Mouse (Mus musculus): Measurements from ENCODE around the gene Gm17416.

The Gm17416 gene

DNA sequence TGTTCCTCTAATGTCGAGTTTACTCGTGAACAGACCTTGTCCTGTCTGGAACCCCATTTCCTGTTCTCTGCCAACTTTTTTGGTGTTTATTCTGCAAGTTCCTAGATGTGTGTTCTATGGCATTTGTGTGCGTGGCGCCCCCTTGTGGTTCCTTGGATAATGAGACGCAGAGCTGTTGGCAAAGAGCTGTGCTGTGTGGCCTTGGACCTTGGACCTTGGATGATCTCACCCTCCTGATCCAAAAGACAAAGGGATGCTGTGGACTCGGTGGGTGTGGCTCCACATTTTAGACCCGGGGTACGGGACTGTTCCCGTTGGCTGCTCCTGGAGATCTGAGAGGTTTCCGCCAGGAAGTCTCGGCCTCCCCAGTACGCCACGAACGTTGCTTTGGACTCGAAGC is 34.9 kb downstream of the Gm17416 start, which contains the start of gene Defb36:
TSS of gene Defb36 (plus strand) at position 271 of the 400 bp plus-strand sequence.
- peak in 1 of 2 experiments; percentile 51 for DNase-seq (ENCODE audit: low spot score in 2 of 2)

DNA sequence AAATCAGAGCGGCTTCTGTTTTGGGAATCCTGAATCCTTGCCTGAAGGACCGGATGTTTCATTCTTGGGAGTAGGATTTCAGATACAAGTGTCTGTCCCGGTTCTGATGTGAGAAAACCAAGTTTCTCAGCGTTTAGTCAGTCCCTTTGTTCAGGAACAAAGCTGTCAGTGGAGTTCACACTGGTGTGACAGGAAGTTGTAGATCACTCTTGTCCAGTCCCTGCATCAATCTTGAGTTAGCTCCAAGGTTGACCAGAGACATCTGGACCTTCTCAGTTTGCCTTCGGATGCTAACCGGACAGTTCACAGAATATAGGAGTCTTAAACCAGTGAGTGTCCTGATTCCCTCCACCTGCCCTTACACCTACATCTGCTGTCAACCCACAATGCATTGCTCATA is 38.6 kb downstream of the Gm17416 start:
- DNase-seq (ENCODE audit: low spot score in 2 of 2), result no peak

DNA sequence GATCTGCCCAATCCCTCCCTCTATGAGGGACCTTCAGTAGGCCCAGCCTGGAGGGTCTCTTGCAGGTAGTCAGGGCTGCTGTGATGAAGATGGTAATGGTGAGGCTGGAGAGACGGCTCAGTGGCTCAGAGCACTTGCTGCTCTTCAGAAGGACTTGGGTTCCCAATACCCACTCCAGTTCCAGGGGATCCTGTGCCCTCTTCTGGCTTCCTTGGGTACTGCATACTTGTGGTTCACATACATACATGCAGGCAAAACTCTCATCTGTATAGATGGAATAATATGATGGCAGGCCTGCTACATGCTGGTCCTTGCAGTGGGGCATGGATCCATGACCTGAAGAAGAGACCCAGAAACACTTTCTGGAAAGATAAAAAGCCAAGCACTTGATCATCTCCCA is 39.6 kb downstream of the Gm17416 start:
- no peak for DNase-seq (ENCODE audit: low spot score in 2 of 2)

GRCm38 (mm10) chr2:152612193-152612592 is 43.1 kb downstream of the Gm17416 start:
- no peak for DNase-seq (ENCODE audit: low spot score in 2 of 2)

DNA sequence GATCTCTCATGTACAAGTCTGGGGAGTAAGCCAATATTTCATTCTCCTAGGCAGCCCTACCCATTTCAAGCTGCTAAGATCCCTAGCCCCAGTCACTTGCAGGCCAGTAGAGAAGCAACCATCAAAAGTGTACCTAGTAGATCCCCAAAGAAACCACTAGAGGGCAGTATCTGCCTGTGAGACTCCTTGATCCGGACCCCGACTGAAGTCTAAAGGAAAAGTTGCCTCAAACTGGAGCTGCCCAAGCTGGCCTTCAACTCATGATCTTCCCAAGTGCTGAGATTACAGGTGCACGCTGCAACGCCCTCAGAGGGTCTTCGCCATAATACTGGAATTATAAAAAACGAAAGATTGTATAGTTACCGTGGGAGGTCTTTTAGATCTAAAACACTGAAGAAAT is 46.4 kb downstream of the Gm17416 start:
- peak in 1 of 2 experiments; percentile 36 for DNase-seq (ENCODE audit: low spot score in 2 of 2)

DNA sequence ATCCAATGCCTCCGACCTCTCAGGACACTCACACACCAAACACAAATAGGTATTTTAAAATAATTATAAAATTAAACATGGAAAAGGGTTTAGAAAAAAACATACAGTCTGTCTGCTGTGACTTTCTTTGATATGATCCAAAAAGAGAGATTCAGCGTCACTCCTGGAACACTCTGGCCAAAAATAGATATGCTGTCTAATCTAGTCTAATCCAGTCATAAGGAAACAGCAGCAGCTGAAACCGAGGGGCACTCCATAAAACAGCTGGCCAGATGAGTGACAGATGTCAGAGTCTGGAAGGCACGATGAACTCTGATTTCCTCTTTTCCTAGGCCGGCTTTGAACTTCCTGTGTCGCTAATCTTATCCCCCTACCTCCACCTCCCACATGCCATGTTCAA is 47.3 kb downstream of the Gm17416 start:
- DNase-seq (ENCODE audit: low spot score in 2 of 2), result no peak

DNA sequence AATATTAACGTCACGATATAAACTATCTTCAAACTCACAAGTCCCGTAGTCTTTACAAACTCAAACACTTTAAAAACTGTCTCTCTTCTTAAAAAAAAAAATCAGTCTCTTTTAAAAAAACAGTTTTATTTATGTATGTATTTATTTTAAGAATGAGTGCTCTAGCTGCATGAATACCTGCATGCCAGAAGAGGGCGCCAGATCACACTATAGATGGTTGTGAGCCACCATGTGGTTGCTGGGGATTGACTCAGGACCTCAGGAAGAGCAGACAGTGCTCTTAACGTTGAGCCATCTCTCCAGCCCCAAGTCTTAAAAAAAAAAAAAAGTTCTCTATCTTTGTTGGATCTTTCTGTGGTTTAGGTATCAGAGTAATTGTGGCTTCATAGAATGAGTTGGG is 48.2 kb downstream of the Gm17416 start:
- peak in 1 of 2 experiments; percentile 45 for DNase-seq (ENCODE audit: low spot score in 2 of 2)
